Mouse (Mus musculus) limb, embryonic 14.5 days (tissue): ENCODE data around the gene Pnmal1. TPM values are rescaled to one million over a fixed set of nuclear protein-coding genes. Genes with fewer than 3 reads are reported as not detected.

Source experiments
- ATAC-seq: fragments of 200-750 bp; cut with Nextera tagmentation; 2 replicates; pipeline ENCODE4 v1.8.0; 2017; ENCODE audit warnings: low read depth, moderate number of reproducible peaks, moderate TSS enrichment; ENCODE audit not compliant: low FRiP score
- DNase-seq: peaks from one replicate; pipeline ENCODE4 v3.0.0-alpha.2; 2015; ENCODE audit warnings: low spot score
- H3K27ac ChIP-seq: fragments of 300-500 bp; sonication (generic); replicated peaks from 2 replicates; pipeline ENCODE4 v1.5.1; 2014; ENCODE audit warnings: low read depth, mild to moderate bottlenecking, low read length, moderate library complexity, mixed read lengths
- H3K27me3 ChIP-seq: fragments of 300-500 bp; sonication (generic); 2 replicates; pipeline ENCODE4 v1.6.1; 2014; ENCODE audit warnings: low read length, mixed read lengths; ENCODE audit not compliant: control insufficient read depth, insufficient read depth
- H3K36me3 ChIP-seq: fragments of 300-500 bp; sonication (generic); 2 replicates; pipeline ENCODE4 v1.6.1; 2014; ENCODE audit warnings: mild to moderate bottlenecking, low read length, moderate library complexity, mixed read lengths; ENCODE audit not compliant: control insufficient read depth, insufficient read depth
- H3K4me1 ChIP-seq: fragments of 300-500 bp; sonication (generic); 2 replicates; pipeline ENCODE4 v1.6.1; 2014; ENCODE audit warnings: antibody characterized with exemption, low read length, mixed read lengths; ENCODE audit not compliant: control insufficient read depth, insufficient read depth
- H3K4me2 ChIP-seq: fragments of 300-500 bp; sonication (generic); replicated peaks from 2 replicates; pipeline ENCODE4 v1.6.1; 2014; ENCODE audit warnings: low read depth, mild to moderate bottlenecking, low read length, moderate library complexity; ENCODE audit not compliant: severe bottlenecking
- H3K4me3 ChIP-seq: fragments of 300-500 bp; sonication (generic); replicated peaks from 2 replicates; pipeline ENCODE4 v1.5.1; 2014; ENCODE audit warnings: low read length
- H3K9ac ChIP-seq: fragments of 300-500 bp; sonication (generic); 2 replicates; pipeline ENCODE4 v1.6.1; 2014; ENCODE audit warnings: mild to moderate bottlenecking, low read depth, low read length, moderate library complexity; ENCODE audit not compliant: severe bottlenecking
- H3K9me3 ChIP-seq: fragments of 300-500 bp; sonication (generic); 2 replicates; pipeline ENCODE4 v1.6.1; 2016; ENCODE audit warnings: low read length; ENCODE audit not compliant: control insufficient read depth
- POLR2A ChIP-seq: fragments of 200-500 bp; IDR thresholded peaks from 2 replicates; pipeline ENCODE4 v1.8.0; 2012; ENCODE audit warnings: inconsistent platforms, mild to moderate bottlenecking, moderate library complexity, borderline replicate concordance; ENCODE audit not compliant: insufficient read depth, insufficient read length; ENCODE audit errors: extremely low read depth
- WGBS: fragments of 180-500 bp; shearing (Covaris S2); extraction: QIAGEN DNeasy Blood & Tissue Kit; methylation state at CpG from one replicate; pipeline ENCODE4 v1.1.7; 2014; 5-methylcytosine and 5-hydroxymethylcytosine counted together
- polyA plus RNA-seq, 2 experiments: library from polyadenylated mRNA; depleted of rRNA in 1 of 2; stranded (reverse) in 1 of 2; unstranded in 1 of 2; fragments of >200 nt; fragmentation: Nextera tagmentation in 1 of 2; extraction: Ambion mirVana in 1 of 2; gene quantifications; 2 replicates each; pipeline versions ENCODE4 v1.2.1 to v1.2.3; 2012 to 2014

Gene Pnmal1
- polyA plus RNA-seq, 2 experiments, result 0.43 to 0.49 TPM

GRCm38 (mm10) chr7:16914453-16915343 is 44.8 kb upstream of the Pnmal1 start:
- H3K4me1 ChIP-seq, result peaks cover 7% of the 10 kb centered on the region
- 82% methylated on average over 18 of the region's 18 CpGs for WGBS
- DNase-seq (no peak), ATAC-seq (no peak)
- no peak for TF ChIP-seq POLR2A
- no peak overlapping the region for H3K4me2 ChIP-seq
- no peak overlapping the region for H3K4me3 ChIP-seq
- H3K9ac ChIP-seq, result no peak overlapping the region
- no peaks in the 10 kb centered on the region for H3K9me3 ChIP-seq
- H3K36me3 ChIP-seq, result peaks cover 59% of the 10 kb centered on the region
- no peak overlapping the region for H3K27ac ChIP-seq
- H3K27me3 ChIP-seq, result no peaks in the 10 kb centered on the region

- no peak overlapping the region for H3K9ac ChIP-seq
- H3K4me3 ChIP-seq, result no peak overlapping the region
- no peaks in the 10 kb centered on the region for H3K9me3 ChIP-seq
- peaks cover 63% of the 10 kb centered on the region for H3K36me3 ChIP-seq
- peaks cover 16% of the 10 kb centered on the region for H3K4me1 ChIP-seq
- 91% methylated on average over 32 of the region's 32 CpGs for WGBS
- H3K27me3 ChIP-seq, result no peaks in the 10 kb centered on the region
- DNase-seq (no peak), ATAC-seq (no peak)
- H3K4me2 ChIP-seq, result no peak overlapping the region
- no peak overlapping the region for H3K27ac ChIP-seq
- no peak for TF ChIP-seq POLR2A
Observed at GRCm38 (mm10) chr7:16915461-16916340, 43.8 kb upstream of the Pnmal1 start.

DNA sequence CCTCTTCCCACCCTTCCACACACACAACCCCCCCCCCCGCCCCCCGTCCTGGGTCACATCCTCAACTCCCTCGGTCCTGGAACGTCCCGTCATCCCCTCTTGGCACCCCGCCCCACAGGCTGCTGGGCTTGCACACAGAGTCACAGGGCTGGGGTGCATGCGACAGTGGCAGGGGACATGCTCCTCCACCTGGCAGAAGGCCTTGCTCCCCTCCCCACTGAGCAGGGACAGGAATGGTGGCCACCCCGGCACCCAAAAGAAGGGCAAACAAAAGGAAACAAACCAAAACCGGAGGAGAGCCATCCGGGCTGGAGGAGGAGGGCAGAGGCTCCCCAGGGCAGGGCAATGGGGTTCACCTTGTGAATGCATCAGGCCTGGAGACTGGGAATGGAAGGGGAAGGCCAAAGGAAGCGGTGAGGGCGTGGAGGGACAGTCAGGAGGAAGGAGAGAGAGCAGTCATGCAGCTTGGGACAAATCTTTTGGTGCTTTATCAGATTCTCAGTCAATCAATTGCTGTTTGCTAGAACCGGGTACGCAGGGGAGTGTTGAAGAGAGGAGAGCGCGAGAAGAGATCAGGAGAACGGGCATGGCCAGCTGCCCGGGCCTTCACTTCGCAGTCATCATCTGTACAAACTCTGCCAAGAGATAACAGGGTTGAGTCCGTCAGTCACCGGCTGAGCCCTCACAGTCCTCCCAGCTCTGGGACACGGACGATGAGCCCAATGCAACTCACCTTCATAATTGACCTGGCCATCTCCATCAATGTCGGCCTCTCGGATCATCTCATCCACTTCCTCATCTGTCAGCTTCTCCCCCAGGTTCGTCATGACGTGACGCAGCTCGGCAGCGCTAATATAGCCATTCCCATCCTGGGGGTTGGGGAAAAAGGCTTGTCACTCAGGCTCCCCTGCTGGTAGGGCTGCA is 42.9 kb upstream of the Pnmal1 start:
- Histone ChIP-seq H3K9ac (no peak overlapping the region), H3K4me1 (peaks cover 25% of the 10 kb centered on the region), H3K4me2 (no peak overlapping the region), H3K27ac (no peak overlapping the region), H3K9me3 (no peaks in the 10 kb centered on the region), H3K36me3 (peaks cover 63% of the 10 kb centered on the region), H3K27me3 (no peaks in the 10 kb centered on the region), H3K4me3 (no peak overlapping the region)
- ATAC-seq (no peak), DNase-seq (no peak)
- TF ChIP-seq POLR2A, result no peak
- 87% methylated on average over 30 of the region's 30 CpGs for WGBS

DNA sequence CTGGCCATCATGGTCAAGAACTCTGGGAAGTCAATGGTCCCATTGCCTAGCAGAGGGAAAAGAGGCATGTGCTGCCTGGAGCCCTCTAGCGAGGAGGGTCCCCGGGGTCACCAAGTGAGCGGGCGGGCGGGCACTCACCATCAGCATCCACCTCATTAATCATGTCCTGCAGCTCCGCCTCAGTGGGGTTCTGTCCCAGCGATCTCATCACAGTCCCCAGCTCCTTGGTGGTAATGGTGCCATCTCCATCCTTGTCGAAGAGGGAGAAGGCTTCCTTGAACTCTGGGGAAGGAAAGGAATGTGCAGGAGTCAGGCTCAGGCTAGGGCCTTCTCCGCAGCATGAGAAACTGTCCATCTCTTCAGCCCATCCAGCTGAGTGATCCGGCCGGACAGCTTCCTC is 42.0 kb upstream of the Pnmal1 start:
- ATAC-seq (no peak), DNase-seq (no peak)
- TF ChIP-seq POLR2A, result no peak
- 74% methylated on average over 11 of the region's 11 CpGs for WGBS
- no peak overlapping the region for H3K4me2 ChIP-seq
- H3K4me3 ChIP-seq, result no peak overlapping the region
- H3K4me1 ChIP-seq, result peaks cover 29% of the 10 kb centered on the region
- H3K27me3 ChIP-seq, result no peaks in the 10 kb centered on the region
- H3K27ac ChIP-seq, result no peak overlapping the region
- no peaks in the 10 kb centered on the region for H3K9me3 ChIP-seq
- H3K36me3 ChIP-seq, result peaks cover 63% of the 10 kb centered on the region
- H3K9ac ChIP-seq, result no peak overlapping the region
